Mouse (Mus musculus) CH12.LX (cell line): ENCODE measurements around the gene Gabrb3. TPM values are rescaled to one million over a fixed set of nuclear protein-coding genes. Genes with fewer than 3 reads are reported as not detected.

Experiments
- DNase-seq: peaks from one replicate; pipeline ENCODE4 v3.0.0-alpha.2; 2013; ENCODE audit errors: extremely low read depth
- H3K27ac ChIP-seq: 2 replicates; pipeline ENCODE4 v1.5.1; 2012; ENCODE audit warnings: low read depth, mild to moderate bottlenecking, control low read depth, moderate library complexity; ENCODE audit not compliant: insufficient read depth
- H3K27me3 ChIP-seq: replicated peaks from 2 replicates; pipeline ENCODE3; 2012; ENCODE audit warnings: inconsistent platforms
- H3K36me3 ChIP-seq, 2 experiments: replicated peaks in 1 of 2; 2 replicates each; pipeline versions ENCODE3 to v1.6.1; 2012; ENCODE audit warnings: inconsistent platforms in 1 of 2, low read length in 1 of 2, mild to moderate bottlenecking in 1 of 2, mixed read lengths in 1 of 2, moderate library complexity in 1 of 2; ENCODE audit not compliant: control insufficient read depth in 1 of 2, insufficient read depth in 1 of 2
- H3K4me1 ChIP-seq, 2 experiments: 2 replicates each; pipeline ENCODE4 v1.6.1; 2012; ENCODE audit warnings: inconsistent platforms in 1 of 2, moderate library complexity in 1 of 2; ENCODE audit not compliant: insufficient read depth in 2 of 2, control insufficient read depth in 1 of 2
- H3K4me2 ChIP-seq: 2 replicates; pipeline ENCODE4 v1.6.1; 2012; ENCODE audit warnings: low read depth, mild to moderate bottlenecking, control low read depth; ENCODE audit not compliant: poor library complexity, insufficient read depth, severe bottlenecking
- H3K4me3 ChIP-seq, 3 experiments: fragments of 150-350 bp in 1 of 3; sonication (generic) in 1 of 3; replicated peaks in 1 of 3; 2 replicates each; pipeline versions ENCODE3 to v1.5.1; 2011 to 2012; ENCODE audit warnings: low read depth in 2 of 3, low read length in 2 of 3, mild to moderate bottlenecking in 2 of 3, moderate library complexity in 2 of 3, control low read depth in 1 of 3, improper control_type of control experiment in 1 of 3, inconsistent platforms in 1 of 3, mixed read lengths in 1 of 3; ENCODE audit not compliant: poor library complexity in 1 of 3
- H3K79me2 ChIP-seq: replicated peaks from 2 replicates; pipeline ENCODE4 v1.6.1; 2012; ENCODE audit warnings: mild to moderate bottlenecking, moderate library complexity; ENCODE audit not compliant: control insufficient read depth, poor library complexity, insufficient read depth, severe bottlenecking; ENCODE audit errors: extremely low read depth
- H3K9ac ChIP-seq: 2 replicates; pipeline ENCODE4 v1.6.1; 2012; ENCODE audit warnings: low read depth, mild to moderate bottlenecking, control low read depth, moderate library complexity; ENCODE audit not compliant: insufficient read depth
- H3K9me3 ChIP-seq: replicated peaks from 2 replicates; pipeline ENCODE3; 2012; ENCODE audit warnings: low read length, inconsistent platforms, mixed read lengths
- CHD1 ChIP-seq: IDR thresholded peaks from 2 replicates; pipeline ENCODE4 v1.6.1; 2012; ENCODE audit warnings: low read depth, low read length, improper control_type of control experiment, inconsistent platforms
- CHD2 ChIP-seq: IDR thresholded peaks from 2 replicates; pipeline ENCODE4 v1.6.1; 2011; ENCODE audit warnings: low read length, improper control_type of control experiment
- CTCF ChIP-seq, 2 experiments: IDR thresholded peaks in 1 of 2; conservative IDR thresholded peaks in 1 of 2; 2 replicates each; pipeline ENCODE4 v1.5.1; 2011 to 2012; ENCODE audit warnings: low read depth in 2 of 2, low read length in 2 of 2, improper control_type of control experiment in 1 of 2, inconsistent platforms in 1 of 2, mild to moderate bottlenecking in 1 of 2, moderate library complexity in 1 of 2
- E2F4 ChIP-seq: IDR thresholded peaks from 2 replicates; pipeline ENCODE4 v1.6.1; 2011; ENCODE audit warnings: low read depth, low read length, improper control_type of control experiment; ENCODE audit not compliant: insufficient replicate concordance
- ELF1 ChIP-seq: IDR thresholded peaks from 2 replicates; pipeline ENCODE4 v1.6.1; 2014; ENCODE audit warnings: low read depth, mild to moderate bottlenecking, inconsistent platforms, low read length, improper control_type of control experiment
- EP300 ChIP-seq: IDR thresholded peaks from 2 replicates; pipeline ENCODE4 v1.6.1; 2011; ENCODE audit warnings: low read length, improper control_type of control experiment
- ETS1 ChIP-seq: conservative IDR thresholded peaks from 2 replicates; pipeline ENCODE4 v1.6.1; 2012; ENCODE audit warnings: low read depth, mild to moderate bottlenecking, inconsistent platforms, low read length, improper control_type of control experiment, moderate library complexity
- IRF4 ChIP-seq: IDR thresholded peaks from 2 replicates; pipeline ENCODE4 v1.6.1; 2014; ENCODE audit warnings: low read depth, mild to moderate bottlenecking, inconsistent platforms, low read length, improper control_type of control experiment
- MXI1 ChIP-seq: IDR thresholded peaks from 2 replicates; pipeline ENCODE4 v1.6.1; 2011; ENCODE audit warnings: mild to moderate bottlenecking, low read depth, low read length, improper control_type of control experiment
- NELFE ChIP-seq: IDR thresholded peaks from 2 replicates; pipeline ENCODE4 v1.6.1; 2011; ENCODE audit warnings: low read depth, low read length, improper control_type of control experiment
- NRF1 ChIP-seq: IDR thresholded peaks from 2 replicates; pipeline ENCODE4 v1.6.1; 2014; ENCODE audit warnings: low read depth, mild to moderate bottlenecking, inconsistent platforms, low read length, improper control_type of control experiment, moderate library complexity
- SIN3A ChIP-seq: IDR thresholded peaks from 2 replicates; pipeline ENCODE4 v1.6.1; 2012; ENCODE audit warnings: low read length, improper control_type of control experiment, inconsistent platforms
- SMC3 ChIP-seq: IDR thresholded peaks from 2 replicates; pipeline ENCODE4 v1.6.1; 2011; ENCODE audit warnings: low read depth, low read length, improper control_type of control experiment
- TCF12 ChIP-seq: IDR thresholded peaks from 2 replicates; pipeline ENCODE4 v1.6.1; 2014; ENCODE audit warnings: low read depth, mild to moderate bottlenecking, inconsistent platforms, low read length, improper control_type of control experiment
- UBTF ChIP-seq: IDR thresholded peaks from 2 replicates; pipeline ENCODE4 v1.6.1; 2012; ENCODE audit warnings: low read depth, mild to moderate bottlenecking, inconsistent platforms, low read length, improper control_type of control experiment, moderate library complexity
- dilution Hi-C: fragments of 300-500 bp; cut with MboI; formaldehyde crosslinking; loops from 2 replicates; pipeline ENCODE4 v1.14.3; 2020; ENCODE audit warnings: low sequenced_read_pairs; ENCODE audit not compliant: extremely low pct_unique_long_range_greater_than_20kb, extremely low pct_ligation_motif_present
- in situ Hi-C: fragments of 300-500 bp; cut with MboI; formaldehyde crosslinking; loops from 3 replicates; pipeline ENCODE4 v1.14.3; 2019; ENCODE audit warnings: low sequenced_read_pairs, low pct_ligation_motif_present, low pct_unique_long_range_greater_than_20kb, mixed read lengths
- polyA plus RNA-seq: library from polyadenylated mRNA; unstranded; fragments of >175 nt; gene quantifications from 2 replicates; pipeline ENCODE4 v1.2.1, GENCODE M21; 2012; ENCODE audit warnings: low read depth; ENCODE audit not compliant: insufficient read length
- total RNA-seq, 2 experiments: library from RNA; depleted of rRNA; stranded (reverse); fragments of 300-350 nt in 1 of 2; fragments of >200 nt in 1 of 2; gene quantifications; 2 replicates each; pipeline ENCODE4 v1.2.3; 2012 to 2014

Gabrb3 gene
- not detected in 2 replicates for total RNA-seq (2012; rRNA removed)
- not detected in 2 replicates for total RNA-seq (2014; rRNA removed)
- not detected in 2 replicates for polyA plus RNA-seq

DNA sequence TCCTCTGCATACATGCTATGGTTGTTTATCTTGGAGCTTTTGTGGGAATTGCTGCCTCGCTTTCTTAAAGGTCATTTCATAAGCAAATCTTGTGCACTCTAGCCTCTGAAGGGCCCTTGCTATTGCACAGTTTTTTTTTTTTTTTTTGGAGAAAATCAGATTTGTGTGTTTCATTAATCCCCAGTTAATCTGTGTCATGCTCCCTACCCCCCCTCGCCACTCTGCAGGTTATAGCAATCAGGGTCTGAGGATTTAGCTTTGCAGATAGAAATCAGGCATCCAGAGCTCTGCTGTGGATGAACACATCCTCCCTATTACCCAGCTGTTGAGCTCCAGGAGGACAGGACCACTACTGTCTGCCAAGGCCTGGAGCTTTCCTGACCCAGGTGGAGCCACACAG lies at the start of gene Gabrb3:
Gene Gabrb3, plus strand, starts transcription at position 301 of the 400 bp plus-strand sequence.
- DNase-seq, result no peak
- in situ Hi-C loops (no loop called here), dilution Hi-C loops (no loop called here)
- Histone ChIP-seq H3K36me3 (no peaks in the 10 kb centered on the region), H3K4me3 (no peak within 1 kb of the TSS), H3K9ac (no peak within 1 kb of the TSS), H3K4me1 (no peaks in the 10 kb centered on the region), H3K27me3 (no peaks in the 10 kb centered on the region), H3K9me3 (peaks cover 70% of the 10 kb centered on the region), H3K79me2 (no peaks in the 10 kb centered on the region), H3K4me2 (no peak within 1 kb of the TSS), H3K27ac (no peak within 1 kb of the TSS)
- TF ChIP-seq NRF1, result no peak
- no peak for TF ChIP-seq CTCF (conservative IDR thresholded peaks at IDR 0.05 in 1 of 2, IDR thresholded peaks at IDR 0.05 in 1 of 2; ENCODE audit: low read depth in 2 of 2, low read length in 2 of 2)
- TF ChIP-seq E2F4, result no peak
- no peak for TF ChIP-seq IRF4
- no peak for TF ChIP-seq SIN3A
- TF ChIP-seq ETS1, result no peak
- no peak for TF ChIP-seq TCF12
- no peak for TF ChIP-seq MXI1
- TF ChIP-seq SMC3, result no peak
- TF ChIP-seq CHD2, result no peak
- TF ChIP-seq EP300, result no peak
- no peak for TF ChIP-seq ELF1
- no peak for TF ChIP-seq UBTF
- no peak for TF ChIP-seq CHD1
- no peak for TF ChIP-seq NELFE

- no peak for DNase-seq
- no peaks in the 10 kb centered on the region for H3K4me1 ChIP-seq
- no peak overlapping the region for H3K9ac ChIP-seq
- dilution Hi-C loops, result no loop called here
- TF ChIP-seq CTCF (conservative IDR thresholded peaks at IDR 0.05 in 1 of 2, IDR thresholded peaks at IDR 0.05 in 1 of 2; ENCODE audit: low read depth in 2 of 2, low read length in 2 of 2) (peak in 1 of 2 experiments; percentile 17; a peak in 1 of 4 replicates), NELFE (no peak)
- no peak overlapping the region for H3K4me2 ChIP-seq
- peaks cover 62% of the 10 kb centered on the region for H3K9me3 ChIP-seq
- H3K27me3 ChIP-seq, result no peaks in the 10 kb centered on the region
- H3K4me3 ChIP-seq, result no peak overlapping the region
- no peaks in the 10 kb centered on the region for H3K79me2 ChIP-seq
- in situ Hi-C loops, result no loop called here
- H3K27ac ChIP-seq, result no peak overlapping the region
- H3K36me3 ChIP-seq, result no peaks in the 10 kb centered on the region
These were observed 35.4 kb upstream of the Gabrb3 start for GRCm38 (mm10) chr7:57384112-57384511.
